Mouse (Mus musculus): Measurements from ENCODE around the gene Vax1. TPM values are rescaled to one million over a fixed set of nuclear protein-coding genes. Genes with fewer than 3 reads are reported as not detected.

Vax1 gene
- polyA plus RNA-seq, 1 experiment: not detected

GRCm38 (mm10) chr19:59193986-59194820 is 24.3 kb upstream of the Vax1 start:
- Histone ChIP-seq H3K4me1 (ENCODE audit: control insufficient read depth, insufficient read depth, low read length) (no peaks in the 10 kb centered on the region; the same call in 1 of the 2 replicates), H3K4me3 (replicated peaks; ENCODE audit: control insufficient read depth, low read depth, low read length) (no peak overlapping the region), H3K27ac (ENCODE audit: control insufficient read depth, insufficient read depth, low read depth, low read length, poor library complexity) (no peak overlapping the region)
- WGBS: 3% methylated on average over 50 of the region's 50 CpGs
- no peak for TF ChIP-seq CTCF (IDR thresholded peaks at IDR 0.05; ENCODE audit: control insufficient read depth, insufficient read depth, low read length)
- TF ChIP-seq POLR2A (IDR thresholded peaks at IDR 0.05; ENCODE audit: borderline replicate concordance, control insufficient read depth, low read depth, low read length): no peak

DNA sequence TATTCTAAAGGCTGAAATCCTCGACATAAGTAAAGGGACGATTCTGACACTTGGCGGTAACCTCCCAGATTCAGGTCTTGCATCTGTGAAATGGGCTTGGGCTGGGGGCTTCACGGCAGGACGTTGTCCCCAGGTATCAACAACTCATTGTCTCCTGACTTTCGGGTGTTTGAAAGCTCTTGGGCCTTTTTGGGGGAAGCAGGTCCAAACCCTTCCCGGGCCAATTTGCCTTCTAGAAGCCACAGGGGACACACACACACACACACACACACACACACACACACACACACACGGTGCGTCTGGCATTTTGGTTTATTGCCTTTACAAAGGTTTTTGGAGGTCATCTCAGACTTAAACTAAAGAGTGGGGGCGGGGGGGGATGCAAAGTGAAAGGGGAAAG is 23.6 kb upstream of the Vax1 start:
- TF ChIP-seq POLR2A (IDR thresholded peaks at IDR 0.05; ENCODE audit: borderline replicate concordance, control insufficient read depth, low read depth, low read length): no peak
- TF ChIP-seq CTCF (IDR thresholded peaks at IDR 0.05; ENCODE audit: control insufficient read depth, insufficient read depth, low read length): no peak
- WGBS: 3% methylated on average over 10 of the region's 10 CpGs
- Histone ChIP-seq H3K4me1 (ENCODE audit: control insufficient read depth, insufficient read depth, low read length) (no peaks in the 10 kb centered on the region; the same call in 1 of the 2 replicates), H3K27ac (ENCODE audit: control insufficient read depth, insufficient read depth, low read depth, low read length, poor library complexity) (no peak overlapping the region), H3K4me3 (replicated peaks; ENCODE audit: control insufficient read depth, low read depth, low read length) (no peak overlapping the region)

- H3K27ac ChIP-seq (ENCODE audit: control insufficient read depth, insufficient read depth, low read depth, low read length, poor library complexity): no peak overlapping the region
- WGBS: 16% methylated on average over 2 of the region's 2 CpGs
- no peak overlapping the region for H3K4me3 ChIP-seq (replicated peaks; ENCODE audit: control insufficient read depth, low read depth, low read length)
- no peak for TF ChIP-seq POLR2A (IDR thresholded peaks at IDR 0.05; ENCODE audit: borderline replicate concordance, control insufficient read depth, low read depth, low read length)
- no peak for TF ChIP-seq CTCF (IDR thresholded peaks at IDR 0.05; ENCODE audit: control insufficient read depth, insufficient read depth, low read length)
- H3K4me1 ChIP-seq (ENCODE audit: control insufficient read depth, insufficient read depth, low read length): no peaks in the 10 kb centered on the region; the same call in 1 of the 2 replicates
These were observed 22.6 kb upstream of the Vax1 start for GRCm38 (mm10) chr19:59192491-59192890.

- WGBS: 9% methylated on average over 4 of the region's 4 CpGs
- H3K27ac ChIP-seq (ENCODE audit: control insufficient read depth, insufficient read depth, low read depth, low read length, poor library complexity): no peak overlapping the region
These were observed 21.3 kb upstream of the Vax1 start for GRCm38 (mm10) chr19:59191123-59191505.

GRCm38 (mm10) chr19:59190431-59191122 is 20.7 kb upstream of the Vax1 start:
- 5% methylated on average over 8 of the region's 8 CpGs for WGBS
- H3K27ac ChIP-seq (ENCODE audit: control insufficient read depth, insufficient read depth, low read depth, low read length, poor library complexity): no peak overlapping the region
- H3K4me3 ChIP-seq (replicated peaks; ENCODE audit: control insufficient read depth, low read depth, low read length): no peak overlapping the region
- TF ChIP-seq CTCF (IDR thresholded peaks at IDR 0.05; ENCODE audit: control insufficient read depth, insufficient read depth, low read length): no peak
- TF ChIP-seq POLR2A (IDR thresholded peaks at IDR 0.05; ENCODE audit: borderline replicate concordance, control insufficient read depth, low read depth, low read length): no peak
- H3K4me1 ChIP-seq (ENCODE audit: control insufficient read depth, insufficient read depth, low read length): no peaks in the 10 kb centered on the region; the same call in 1 of the 2 replicates

More at GRCm38 (mm10) chr19:59191123-59191505, 21.3 kb upstream of the Vax1 start:
- Histone ChIP-seq H3K4me3 (replicated peaks; ENCODE audit: control insufficient read depth, low read depth, low read length) (no peak overlapping the region), H3K4me1 (ENCODE audit: control insufficient read depth, insufficient read depth, low read length) (no peaks in the 10 kb centered on the region; the same call in 1 of the 2 replicates)
- TF ChIP-seq CTCF (IDR thresholded peaks at IDR 0.05; ENCODE audit: control insufficient read depth, insufficient read depth, low read length): no peak
- no peak for TF ChIP-seq POLR2A (IDR thresholded peaks at IDR 0.05; ENCODE audit: borderline replicate concordance, control insufficient read depth, low read depth, low read length)

- TF ChIP-seq POLR2A (IDR thresholded peaks at IDR 0.05; ENCODE audit: borderline replicate concordance, control insufficient read depth, low read depth, low read length) (no peak), CTCF (IDR thresholded peaks at IDR 0.05; ENCODE audit: control insufficient read depth, insufficient read depth, low read length) (no peak)
- WGBS: 33% methylated on average over 4 of the region's 4 CpGs
- H3K27ac ChIP-seq (ENCODE audit: control insufficient read depth, insufficient read depth, low read depth, low read length, poor library complexity): no peak overlapping the region
- no peaks in the 10 kb centered on the region; the same call in 1 of the 2 replicates for H3K4me1 ChIP-seq (ENCODE audit: control insufficient read depth, insufficient read depth, low read length)
- H3K4me3 ChIP-seq (replicated peaks; ENCODE audit: control insufficient read depth, low read depth, low read length): no peak overlapping the region
These were observed 19.1 kb upstream of the Vax1 start for GRCm38 (mm10) chr19:59188981-59189380.

- WGBS: 15% methylated on average over 3 of the region's 3 CpGs
- TF ChIP-seq POLR2A (IDR thresholded peaks at IDR 0.05; ENCODE audit: borderline replicate concordance, control insufficient read depth, low read depth, low read length) (no peak), CTCF (IDR thresholded peaks at IDR 0.05; ENCODE audit: control insufficient read depth, insufficient read depth, low read length) (no peak)
- Histone ChIP-seq H3K4me3 (replicated peaks; ENCODE audit: control insufficient read depth, low read depth, low read length) (no peak overlapping the region), H3K27ac (ENCODE audit: control insufficient read depth, insufficient read depth, low read depth, low read length, poor library complexity) (no peak overlapping the region), H3K4me1 (ENCODE audit: control insufficient read depth, insufficient read depth, low read length) (no peaks in the 10 kb centered on the region)
These were observed 14.1 kb upstream of the Vax1 start for GRCm38 (mm10) chr19:59184000-59184399.

- TF ChIP-seq POLR2A (IDR thresholded peaks at IDR 0.05; ENCODE audit: borderline replicate concordance, control insufficient read depth, low read depth, low read length) (no peak), CTCF (IDR thresholded peaks at IDR 0.05; ENCODE audit: control insufficient read depth, insufficient read depth, low read length) (no peak)
These were observed 3.6 kb upstream of the Vax1 start for GRCm38 (mm10) chr19:59173341-59174015.

More at GRCm38 (mm10) chr19:59173341-59174015, 3.6 kb upstream of the Vax1 start:
- 17% methylated on average over 6 of the region's 6 CpGs for WGBS
- Histone ChIP-seq H3K4me1 (ENCODE audit: control insufficient read depth, insufficient read depth, low read length) (no peaks in the 10 kb centered on the region), H3K4me3 (replicated peaks; ENCODE audit: control insufficient read depth, low read depth, low read length) (no peak overlapping the region), H3K27ac (ENCODE audit: control insufficient read depth, insufficient read depth, low read depth, low read length, poor library complexity) (no peak overlapping the region)
